Mouse (Mus musculus): ENCODE results near the gene Slc22a20. TPM values are rescaled to one million over a fixed set of nuclear protein-coding genes. Genes with fewer than 3 reads are reported as not detected.

Gene Slc22a20
- total RNA-seq, 2 experiments from 2014 or later: not detected

DNA sequence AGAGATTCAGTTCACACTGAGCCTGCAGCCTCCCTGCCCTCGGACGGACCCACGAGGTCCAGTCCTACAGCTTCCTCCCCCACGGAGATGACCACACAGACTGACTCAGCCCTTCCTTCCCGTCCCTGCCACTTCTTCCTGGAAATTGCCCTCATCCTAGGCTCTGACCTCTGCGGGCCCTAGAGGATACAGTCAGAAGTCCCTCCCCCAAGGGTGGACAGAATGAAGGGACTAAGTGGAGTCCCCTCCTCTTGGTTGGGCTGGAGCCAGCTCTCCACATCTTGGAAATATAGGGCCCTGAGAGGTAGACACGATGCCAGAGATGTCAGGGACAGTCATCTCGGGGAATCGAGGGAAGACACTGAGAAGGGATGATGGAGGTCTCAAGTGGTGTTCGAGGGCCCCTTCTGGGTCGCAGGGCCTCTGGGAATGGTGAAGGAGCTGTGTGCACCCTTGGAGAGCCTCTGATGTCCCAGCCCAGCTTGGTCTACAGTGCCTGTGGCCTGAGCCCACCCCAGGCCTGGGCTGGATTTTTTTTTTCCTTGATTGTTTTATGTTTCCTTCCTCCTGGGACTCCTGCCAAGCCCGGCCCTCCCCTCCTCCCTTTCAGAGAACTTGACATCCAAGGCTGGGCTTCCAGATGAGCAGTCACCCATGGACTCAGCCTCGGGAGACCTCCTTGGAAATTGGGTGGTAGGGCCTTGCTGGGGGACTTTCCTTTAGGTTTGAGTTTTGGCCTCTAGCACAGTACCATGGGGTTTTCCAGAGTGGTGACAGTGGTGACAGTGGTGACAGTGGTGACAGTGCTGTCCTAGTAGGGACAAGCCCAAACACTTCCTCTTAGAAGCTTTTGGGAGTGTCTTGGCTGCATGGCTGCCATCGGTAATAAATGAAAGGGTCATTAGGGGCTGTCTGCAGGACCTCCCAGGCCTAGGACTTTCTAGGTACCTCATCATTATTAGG, 56.0 kb downstream of the Slc22a20 start:
- intact Hi-C loops (cut with DNase I): no loop called here

DNA sequence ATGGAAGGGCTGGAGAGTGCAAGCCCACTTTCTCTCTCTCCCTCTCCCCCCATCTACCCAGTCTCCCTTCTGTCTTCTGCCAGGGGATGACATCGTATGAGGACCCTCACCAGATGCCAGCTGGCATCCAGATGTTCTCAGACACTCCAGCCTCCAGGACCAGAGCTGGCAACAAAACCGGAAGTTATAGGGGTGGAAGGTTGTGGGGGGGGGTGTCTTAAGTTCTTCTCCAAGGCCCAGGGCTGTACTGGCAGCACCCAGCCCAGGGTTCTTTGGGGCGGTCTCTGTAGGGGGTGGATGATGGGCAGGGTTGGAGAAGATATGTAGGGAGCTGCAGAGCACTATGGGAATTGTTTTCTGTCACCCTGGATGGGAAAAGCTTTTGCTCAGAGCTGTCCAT, 57.4 kb downstream of the Slc22a20 start:
- no peak for DNase-seq
- intact Hi-C loops (cut with DNase I): no loop called here

More for the DNA sequence above, 56.0 kb downstream of the Slc22a20 start:
- peak; percentile 74 to 78 for DNase-seq

DNA sequence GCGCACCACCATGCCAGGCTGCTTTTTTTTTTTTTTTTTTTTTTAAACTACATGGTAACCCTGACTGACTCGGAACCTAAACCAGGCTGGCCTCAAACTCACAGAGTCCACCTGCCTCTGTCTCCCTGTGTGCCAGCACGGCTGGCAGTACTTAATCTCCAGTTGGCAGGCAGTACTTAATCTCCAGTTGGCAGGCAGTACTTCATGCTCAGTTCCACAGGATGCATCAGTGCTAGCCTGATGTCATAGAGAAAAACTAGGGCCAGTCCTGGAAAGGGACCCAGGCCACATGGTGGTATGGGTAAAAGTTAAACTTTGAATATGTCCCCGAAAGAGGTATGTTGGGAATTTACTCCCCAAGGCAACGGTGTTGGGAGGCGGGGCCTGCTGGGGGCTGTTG, 57.8 kb downstream of the Slc22a20 start:
- intact Hi-C loops (cut with DNase I): no loop called here
- DNase-seq: no peak

DNA sequence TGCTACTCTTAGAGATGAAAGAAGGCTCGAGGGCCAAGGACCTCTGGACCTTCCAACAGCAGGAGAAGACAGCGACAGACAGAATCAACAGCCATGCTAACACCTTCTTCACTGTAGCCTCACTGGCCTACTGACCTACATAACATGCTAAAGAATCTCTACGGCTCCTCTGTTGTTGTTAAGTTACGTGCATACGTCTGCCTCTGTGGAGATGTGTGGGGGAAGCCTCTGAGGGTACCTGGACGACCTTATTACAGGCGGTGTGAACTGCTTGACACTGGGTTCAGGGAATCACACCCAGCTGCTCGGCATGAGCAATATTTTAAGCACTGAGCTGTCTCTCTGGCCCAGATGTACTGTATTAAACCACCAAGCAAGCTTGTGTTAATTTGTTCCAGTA, 58.4 kb downstream of the Slc22a20 start:
- intact Hi-C loops (cut with DNase I): no loop called here
- DNase-seq: no peak

DNA sequence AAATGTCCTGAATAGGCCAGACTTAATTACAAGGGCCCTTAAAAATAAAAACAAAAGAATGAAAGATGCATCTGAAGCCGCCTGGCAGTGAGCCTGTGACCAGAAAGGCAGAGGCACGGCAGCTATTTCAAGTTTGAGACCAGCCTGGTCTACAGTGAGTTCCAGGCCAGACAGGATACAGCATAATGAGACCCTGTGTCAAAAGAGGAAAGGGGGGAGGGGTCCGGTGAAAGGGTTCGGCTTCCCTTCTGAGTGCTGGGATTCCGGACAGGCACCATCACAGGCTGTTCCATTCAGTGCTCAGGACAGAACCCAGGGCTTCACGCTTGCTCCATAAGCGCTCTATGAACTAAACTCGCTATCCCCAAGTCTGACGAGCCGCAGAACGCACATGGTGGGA, 58.9 kb downstream of the Slc22a20 start:
- intact Hi-C loops (cut with DNase I): no loop called here
- no peak for DNase-seq

DNA sequence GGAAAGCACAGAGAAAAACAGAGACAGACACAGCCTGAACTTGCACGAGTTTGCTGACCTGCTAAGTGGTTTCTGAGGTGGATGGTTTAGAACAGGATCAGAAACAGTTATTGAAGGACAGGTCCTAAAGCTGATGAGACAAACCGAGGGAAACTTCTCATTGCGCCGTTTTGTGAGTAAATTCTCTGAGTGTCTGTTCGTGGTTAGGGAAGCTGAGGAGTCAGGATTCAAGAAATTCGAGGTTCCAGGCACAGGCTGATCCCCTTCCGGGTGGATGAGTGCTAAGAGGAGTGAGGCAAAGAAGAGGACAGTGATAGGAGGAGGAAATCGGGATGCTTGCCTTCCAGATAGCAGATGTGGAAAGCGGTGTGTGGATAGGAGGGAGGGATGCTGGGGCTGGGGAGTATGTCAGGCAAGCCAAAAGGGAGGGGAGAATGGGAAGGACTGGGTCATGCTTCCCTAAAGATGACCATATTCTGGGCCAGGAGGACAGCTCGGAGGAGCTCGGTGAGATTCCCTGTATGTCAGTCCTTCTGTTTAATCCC, 60.6 kb downstream of the Slc22a20 start:
- no peak for DNase-seq
- intact Hi-C loops (cut with DNase I): loop anchor here (2.0 kb wide), 1 partner anchor 93 kb away; no protein-coding TSS in a partner anchor

DNA sequence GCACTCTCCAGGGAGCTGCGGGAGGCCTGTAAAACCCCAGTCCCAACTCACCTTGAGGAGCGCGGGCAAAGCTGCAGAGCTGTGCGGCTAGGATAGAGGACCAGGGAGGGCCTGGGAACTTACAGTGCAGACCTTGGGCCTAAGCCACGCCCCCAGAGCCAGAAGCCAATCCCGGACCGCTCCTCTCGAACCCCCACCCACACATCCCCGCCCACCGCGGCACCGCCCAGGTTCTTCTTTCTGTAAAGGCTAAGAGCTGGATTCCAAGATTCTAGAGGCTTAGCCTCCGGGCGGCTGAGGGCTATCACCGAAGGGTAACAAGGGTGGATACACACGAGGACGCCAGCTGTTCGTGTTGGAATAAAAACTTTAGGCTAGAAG, 61.2 kb downstream of the Slc22a20 start, which contains the start of gene Cdc42ep2:
TSS of gene Cdc42ep2 (minus strand) at position 104 of the 381 bp plus-strand sequence.
- DNase-seq: peak; percentile 95 to 96
- intact Hi-C loops (cut with DNase I): loop anchor here (1.0 to 2.0 kb wide), 2 partner anchors 32 to 94 kb away; no protein-coding TSS in a partner anchor

DNA sequence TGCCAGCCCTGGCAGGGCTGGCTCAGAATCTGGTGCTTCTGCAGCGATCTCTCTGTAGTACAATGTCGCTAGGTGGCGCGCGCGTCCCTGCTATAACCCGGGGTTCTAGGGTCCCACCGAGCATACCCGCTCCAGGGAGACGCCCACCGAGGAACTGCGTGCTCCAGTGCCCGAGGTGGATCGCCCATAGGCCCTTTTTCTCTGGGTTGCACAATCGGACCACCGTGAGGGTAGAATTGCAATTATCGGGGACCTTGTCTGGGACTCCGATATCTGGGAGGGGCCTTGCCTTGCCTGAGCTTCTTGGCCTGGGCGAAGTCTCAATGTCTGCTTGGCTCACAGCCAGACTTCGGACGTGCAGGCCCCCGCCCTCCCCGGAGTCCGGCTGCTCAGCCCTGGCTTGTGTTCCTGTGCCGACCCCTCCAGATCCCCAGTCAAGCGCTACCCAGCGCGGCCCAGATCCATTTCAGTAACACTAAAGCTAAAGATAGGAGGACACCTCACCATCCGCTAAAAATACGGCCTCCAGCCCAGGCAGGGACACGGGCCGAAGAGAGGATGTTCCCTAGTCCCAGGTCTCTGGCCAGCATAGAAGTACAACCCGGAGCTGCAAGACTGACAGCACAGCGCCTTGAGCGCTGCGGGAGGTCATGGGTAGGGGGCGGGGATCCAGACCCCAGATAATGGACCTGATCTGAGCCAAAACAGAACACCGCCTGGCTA, 61.8 kb downstream of the Slc22a20 start:
- DNase-seq: peak; percentile 94 to 96
- intact Hi-C loops (cut with DNase I): loop anchor here (1.0 to 2.0 kb wide), 2 partner anchors 32 to 95 kb away; no protein-coding TSS in a partner anchor

DNA sequence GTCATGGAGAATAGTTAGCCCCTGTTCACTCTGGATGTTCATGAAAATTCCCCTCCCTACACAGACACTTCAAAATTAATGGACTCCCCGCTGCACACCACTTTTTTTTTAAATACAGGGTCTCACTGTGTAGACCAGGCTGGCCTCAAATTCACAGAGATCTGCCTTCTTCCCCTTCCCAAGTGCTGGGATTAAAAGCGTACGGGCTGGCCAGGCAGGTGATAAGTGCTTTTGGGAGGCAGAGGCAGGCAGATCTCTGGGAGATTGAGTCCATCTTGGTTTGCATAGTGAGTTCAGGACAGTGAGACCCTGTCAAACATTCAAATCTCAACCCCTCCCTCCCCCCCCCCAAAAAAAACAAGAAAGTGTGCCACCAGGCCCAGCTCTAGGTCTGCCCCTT, 63.0 kb downstream of the Slc22a20 start:
- no peak for DNase-seq
- intact Hi-C loops (cut with DNase I): no loop called here

DNA sequence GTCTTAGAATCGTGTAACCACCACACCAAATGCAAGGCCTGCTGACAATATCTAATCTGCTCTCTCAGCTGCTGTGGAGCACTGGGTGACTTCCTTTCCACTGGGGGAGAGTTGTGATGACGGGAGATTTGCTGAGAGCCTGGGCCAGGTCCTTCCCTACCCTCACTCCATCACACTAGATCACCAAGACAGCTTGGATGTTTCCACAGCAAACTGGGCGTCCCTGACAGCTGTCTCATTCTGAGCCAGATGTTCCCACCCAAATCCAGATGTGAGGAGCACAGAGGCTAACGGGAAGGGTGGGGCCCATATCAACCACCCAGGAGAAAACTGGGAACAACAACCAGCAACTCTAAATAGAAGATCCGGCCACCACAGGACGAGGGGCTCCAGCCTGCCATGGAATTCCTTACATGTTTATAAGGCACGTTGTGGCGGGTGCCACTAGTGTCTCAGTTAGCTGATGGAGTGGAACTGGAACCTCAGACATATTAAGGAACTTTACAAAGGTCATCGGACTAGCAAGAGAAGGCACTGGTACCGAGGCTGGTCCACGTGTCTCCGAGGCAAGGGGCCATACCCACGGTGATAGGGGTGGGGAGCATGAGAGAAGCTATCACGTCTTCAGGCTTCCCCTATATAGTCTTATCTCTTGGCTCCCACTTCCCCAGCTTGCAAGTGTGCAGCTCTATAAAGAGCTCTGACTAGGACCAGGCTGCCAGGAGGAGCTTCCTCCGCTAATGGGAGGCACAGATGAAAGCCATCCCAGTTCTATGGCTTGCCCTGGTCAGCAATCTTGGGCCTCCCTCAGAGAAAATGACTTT, 63.6 kb downstream of the Slc22a20 start:
- intact Hi-C loops (cut with DNase I): no loop called here
- peak; percentile 50 to 64 for DNase-seq

DNA sequence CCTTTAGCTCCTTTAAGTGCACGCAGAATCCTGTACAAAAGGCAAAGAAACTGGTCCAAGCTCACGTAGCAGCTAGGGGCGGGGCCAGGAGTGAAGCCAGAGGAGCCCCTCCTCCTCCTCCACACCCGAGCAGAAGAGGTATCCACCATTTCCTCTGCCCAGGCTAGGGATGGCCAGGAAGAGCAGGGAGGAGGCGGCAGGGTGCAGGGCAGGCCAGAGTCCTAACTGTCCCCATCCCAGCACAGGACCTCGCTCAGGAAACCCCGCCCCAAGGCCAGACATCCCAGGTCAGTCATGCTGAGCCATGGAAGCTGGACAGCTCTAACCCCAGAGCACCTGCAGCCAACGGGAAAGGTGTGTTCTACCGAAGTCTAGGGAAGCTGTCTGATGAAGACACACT, 64.2 kb downstream of the Slc22a20 start:
- intact Hi-C loops (cut with DNase I): no loop called here
- DNase-seq: peak; percentile 33 to 50

Other genes with a start within 250 kb of the Slc22a20 start
- 10 to 100 TPM; 36.5 to 42.2 TPM for gene Ltbp3, start 245.2 kb downstream of the Slc22a20 start, total RNA-seq (2021)
- gene Scyl1, start 214.7 kb downstream of the Slc22a20 start, total RNA-seq (2021): 10 to 100 TPM; 69.0 to 72.9 TPM
- gene Frmd8, start 110.9 kb downstream of the Slc22a20 start, total RNA-seq (2021): 10 to 100 TPM; 11.4 to 11.7 TPM
- 1 to 10 TPM; 3.4 to 4.2 TPM for gene Slc25a45, start 108.3 kb downstream of the Slc22a20 start, total RNA-seq (2021)
- under 1 TPM; 0.57 to 0.64 TPM for gene Tigd3, start 92.0 kb downstream of the Slc22a20 start, total RNA-seq (2021)
- 10 to 100 TPM; 75.8 to 96.2 TPM for gene Dpf2, start 73.1 kb downstream of the Slc22a20 start, total RNA-seq (2021)
- gene Cdc42ep2, start 61.3 kb downstream of the Slc22a20 start, total RNA-seq (2021): 1 to 10 TPM; 9.3 to 9.5 TPM
- 10 to 100 TPM; 10.6 to 10.9 TPM for gene Pola2, start 21.9 kb downstream of the Slc22a20 start, total RNA-seq (2021)
- gene Capn1, start 29.8 kb upstream of the Slc22a20 start, total RNA-seq (2021): 10 to 100 TPM; 34.7 to 35.2 TPM
- 10 to 100 TPM; 19.4 to 26.4 TPM for gene Syvn1, start 60.4 kb upstream of the Slc22a20 start, total RNA-seq (2021)
- 10 to 100 TPM; 36.2 to 39.7 TPM for gene Mrpl49, start 71.6 kb upstream of the Slc22a20 start, total RNA-seq (2021)
- gene Fau, start 71.7 kb upstream of the Slc22a20 start, total RNA-seq (2021): 100 to 1,000 TPM; 556 to 559 TPM
- gene Znhit2, start 75.0 kb upstream of the Slc22a20 start, total RNA-seq (2021): 10 to 100 TPM; 11.3 to 11.5 TPM
- 1 to 10 TPM; 3.0 to 3.7 TPM for gene Tm7sf2, start 82.2 kb upstream of the Slc22a20 start, total RNA-seq (2021)
- 10 to 100 TPM; 23.9 to 25.0 TPM for gene Vps51, start 91.1 kb upstream of the Slc22a20 start, total RNA-seq (2021)
- gene Tmem262, start 93.9 kb upstream of the Slc22a20 start, total RNA-seq (2021): not detected
- gene Gm28374, start 96.1 kb upstream of the Slc22a20 start, total RNA-seq (2021): not detected
- 10 to 100 TPM; 17.0 to 17.9 TPM for gene Zfpl1, start 98.8 kb upstream of the Slc22a20 start, total RNA-seq (2021)
- under 1 TPM; 0.19 TPM for gene Cdca5, start 98.8 kb upstream of the Slc22a20 start, total RNA-seq (2021)
- not detected for gene AC131692.1, start 108.3 kb upstream of the Slc22a20 start, total RNA-seq (2021)
- not detected for gene Naaladl1, start 119.6 kb upstream of the Slc22a20 start, total RNA-seq (2021)
- gene Sac3d1, start 132.5 kb upstream of the Slc22a20 start, total RNA-seq (2021): 1 to 10 TPM; 8.5 to 8.8 TPM
- gene Snx15, start 142.2 kb upstream of the Slc22a20 start, total RNA-seq (2021): 10 to 100 TPM; 12.8 to 13.3 TPM
- gene Batf2, start 154.8 kb upstream of the Slc22a20 start, total RNA-seq (2021): under 1 TPM; 0.69 to 0.89 TPM
- gene Arl2, start 155.4 kb upstream of the Slc22a20 start, total RNA-seq (2021): 10 to 100 TPM; 57.7 to 67.5 TPM
- gene Majin, start 198.2 kb upstream of the Slc22a20 start, total RNA-seq (2021): not detected
- not detected for gene Gpha2, start 240.2 kb upstream of the Slc22a20 start, total RNA-seq (2021)
- 10 to 100 TPM; 34.5 to 35.3 TPM for gene Ppp2r5b, start 249.7 kb upstream of the Slc22a20 start, total RNA-seq (2021)

All from heart, postnatal 36 days (tissue).